Mouse (Mus musculus) large intestine, adult 2 months (tissue): Measurements from ENCODE around the gene Ctdsp2. TPM values are rescaled to one million over a fixed set of nuclear protein-coding genes. Genes with fewer than 3 reads are reported as not detected.
A peak's percentile ranks its signal among the peaks of the same experiment; 100 is the strongest.

Experiments used
- DNase-seq: peaks from one replicate; pipeline ENCODE4 v3.0.0-alpha.2; 2012; ENCODE audit warnings: low read depth, low spot score
- WGBS: fragments of 180-500 bp; shearing (Covaris S2); methylation state at CpG from one replicate; pipeline ENCODE4 v1.1.7; 2018; 5-methylcytosine and 5-hydroxymethylcytosine counted together
- polyA plus RNA-seq: library from polyadenylated mRNA; depleted of rRNA; stranded (reverse); fragments of >200 nt; gene quantifications from 2 replicates; pipeline ENCODE4 v1.2.3, GENCODE M21; 2012; rRNA removed

Gene Ctdsp2
- 123 TPM in 2 replicates for polyA plus RNA-seq

DNA sequence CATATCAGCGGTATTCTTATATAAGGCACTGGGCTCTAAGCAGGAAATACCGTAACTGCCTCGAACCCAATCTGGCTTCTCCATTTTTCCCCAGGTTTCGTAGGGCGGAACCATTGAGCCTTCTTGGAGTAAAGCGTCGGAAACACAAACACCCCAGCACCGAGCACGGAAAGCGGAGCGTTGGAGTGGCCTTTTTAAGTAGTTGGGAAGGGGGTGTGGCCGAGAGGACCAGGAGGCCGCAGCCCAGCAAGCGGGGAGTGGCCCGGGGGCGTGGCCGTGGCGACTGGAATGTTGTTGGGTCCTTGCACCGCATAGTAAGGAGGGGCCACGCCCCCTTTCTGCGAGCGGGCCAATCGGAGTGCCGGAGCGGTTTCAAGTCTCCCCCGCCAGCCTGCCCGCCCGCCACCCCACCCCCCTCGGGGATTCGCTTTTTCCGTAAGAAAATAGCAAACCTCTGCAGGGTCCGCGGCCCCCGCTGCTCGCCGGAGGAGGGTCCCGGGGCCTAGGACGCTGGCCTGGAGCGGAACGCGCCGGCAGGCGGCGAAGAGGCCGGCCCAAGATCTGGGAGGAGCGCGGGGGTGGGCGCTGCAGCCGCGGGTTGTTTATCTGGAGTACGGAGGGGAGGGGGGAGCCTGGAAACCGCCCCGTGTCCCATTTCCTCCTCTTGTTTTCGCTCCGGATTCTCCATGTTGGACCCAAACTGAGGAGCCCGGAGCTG is at the start of gene Ctdsp2:
Gene Ctdsp2 (plus strand): TSS at position 441 of the 718 bp plus-strand sequence.
- under 1% methylated on average over 54 of the region's 56 CpGs for WGBS
- DNase-seq: peak; percentile 99

DNA sequence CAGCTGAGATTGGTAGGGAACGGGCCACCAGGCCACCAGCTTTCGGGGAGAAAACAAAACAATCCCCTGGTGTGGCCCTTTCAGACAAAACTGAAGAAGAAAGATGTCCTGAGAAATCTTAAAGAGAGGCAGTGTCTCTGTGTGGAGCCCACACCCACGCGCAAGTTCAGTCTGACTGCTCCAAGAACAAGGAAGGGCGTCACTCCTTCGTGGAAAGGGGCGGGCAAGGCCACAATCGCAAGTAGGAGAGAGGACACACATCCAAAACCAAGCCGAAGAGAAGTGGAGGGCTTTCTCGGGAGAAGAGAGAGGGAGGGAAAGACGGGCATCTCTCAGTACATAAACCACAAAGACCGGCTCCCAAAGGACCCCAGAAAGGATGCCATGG is 49.7 kb upstream of the Ctdsp2 start:
- DNase-seq: no peak
- WGBS: 10% methylated on average over 12 of the region's 12 CpGs

DNA sequence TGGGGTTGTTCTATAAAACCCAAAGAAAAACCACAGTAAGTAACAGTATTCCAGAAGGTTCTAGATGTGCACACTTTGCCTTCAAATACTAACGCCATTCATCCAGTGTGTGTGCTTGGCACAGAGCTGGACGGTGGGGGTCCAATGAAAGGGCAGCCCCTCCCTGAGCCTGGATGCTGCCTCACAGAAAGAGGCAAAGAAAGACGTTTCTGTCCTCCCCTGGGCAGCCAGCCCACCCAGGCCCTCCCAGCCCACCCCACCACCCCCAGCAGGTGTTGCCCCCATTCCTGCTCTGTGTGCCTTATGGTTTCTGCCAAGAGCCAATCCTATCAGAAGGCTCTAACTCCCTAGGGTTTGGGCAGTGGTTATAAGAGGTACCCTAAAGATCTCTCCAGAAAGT is 49.0 kb upstream of the Ctdsp2 start:
- WGBS: 69% methylated on average over 3 of the region's 3 CpGs
- DNase-seq: no peak

DNA sequence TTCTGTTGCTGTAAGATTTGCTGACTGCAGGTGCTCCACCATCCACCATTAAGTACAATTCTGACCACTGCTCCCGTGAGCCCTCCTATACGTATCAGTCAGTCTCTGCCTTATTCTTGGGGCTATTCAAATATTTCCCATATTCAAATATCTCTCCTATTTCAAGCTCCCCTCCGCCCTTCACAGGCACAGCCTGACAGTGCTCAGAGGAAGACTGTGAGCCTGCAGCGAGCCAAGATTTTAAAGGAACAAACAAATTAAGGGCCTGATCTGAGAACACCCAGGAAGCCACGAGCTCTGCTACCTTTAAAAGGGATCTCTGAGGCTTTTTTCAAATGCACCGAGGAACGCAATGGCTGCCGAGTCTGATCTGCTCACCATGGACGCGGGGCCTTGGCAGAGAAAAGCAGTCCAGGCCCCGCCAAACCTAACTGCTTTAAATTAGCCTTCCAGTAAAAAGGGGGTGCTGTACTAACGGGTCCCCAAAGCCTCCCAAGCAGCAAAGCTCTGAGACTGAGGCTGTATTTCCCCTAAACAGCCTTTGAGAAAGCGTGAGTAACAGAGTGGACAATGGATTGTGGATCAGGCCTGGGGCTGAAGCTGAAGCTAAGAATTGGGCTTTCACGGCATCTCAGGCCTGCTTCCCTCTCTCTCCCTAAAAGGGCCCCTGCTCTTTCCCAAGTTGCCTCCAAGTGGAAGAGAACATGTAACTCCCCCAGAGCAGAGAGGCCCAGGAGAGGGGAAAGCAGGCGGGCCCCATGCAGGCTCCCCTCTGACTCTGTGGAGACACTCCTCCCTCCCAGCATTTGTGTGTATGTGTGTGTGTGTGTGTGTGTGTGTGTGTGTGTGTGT is 48.0 kb upstream of the Ctdsp2 start:
- WGBS: 55% methylated on average over 15 of the region's 15 CpGs
- DNase-seq: no peak

DNA sequence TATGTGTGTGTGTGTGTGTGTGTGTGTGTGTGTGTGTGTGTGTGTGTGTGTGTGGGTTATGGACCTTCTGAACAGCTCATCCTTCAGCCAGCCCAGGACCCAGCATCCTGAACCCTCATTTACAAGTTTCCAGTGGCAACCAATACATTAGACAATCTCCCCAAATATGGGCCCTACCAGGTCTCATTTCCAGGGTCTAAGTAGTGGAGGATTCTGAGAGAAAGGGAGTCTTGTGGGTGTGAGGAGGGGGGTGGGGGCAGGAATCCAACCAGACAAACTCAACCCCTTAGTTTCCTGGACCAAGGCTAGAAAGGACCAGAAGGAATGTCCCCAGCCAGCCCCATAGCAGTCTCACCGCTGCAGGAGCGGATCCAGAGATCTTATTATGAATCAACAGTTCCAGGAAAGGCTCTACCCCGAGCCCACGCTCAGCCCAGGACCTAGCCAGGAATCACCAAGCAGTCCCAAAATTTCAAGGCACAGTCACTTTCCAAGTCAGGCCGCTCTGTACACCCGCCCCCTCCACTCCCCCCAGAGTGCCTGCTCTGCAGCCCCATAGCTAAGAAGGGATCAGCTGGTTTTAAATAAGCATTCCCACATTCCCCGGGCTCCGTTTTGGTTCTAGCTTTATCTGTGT is 47.3 kb upstream of the Ctdsp2 start:
- no peak for DNase-seq
- 67% methylated on average over 8 of the region's 8 CpGs for WGBS

DNA sequence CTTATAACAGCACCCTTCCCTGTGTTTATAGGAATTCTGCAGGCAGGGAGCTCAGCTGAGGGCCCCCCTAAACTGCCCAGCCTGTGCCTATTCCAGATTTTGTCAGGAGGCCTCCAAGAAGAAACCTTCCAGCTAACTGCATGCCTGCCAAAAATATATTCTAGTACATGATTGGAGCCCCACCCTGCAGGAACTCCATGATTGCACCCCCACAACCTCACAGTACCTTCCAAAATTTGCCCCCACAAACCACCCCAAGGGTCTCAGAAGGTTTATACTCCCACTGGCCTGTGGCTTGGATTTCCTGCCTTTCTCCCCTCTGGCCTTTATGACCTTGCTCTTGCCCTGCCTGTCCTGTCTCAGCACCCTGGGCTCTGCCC is 46.8 kb upstream of the Ctdsp2 start:
- DNase-seq: no peak

DNA sequence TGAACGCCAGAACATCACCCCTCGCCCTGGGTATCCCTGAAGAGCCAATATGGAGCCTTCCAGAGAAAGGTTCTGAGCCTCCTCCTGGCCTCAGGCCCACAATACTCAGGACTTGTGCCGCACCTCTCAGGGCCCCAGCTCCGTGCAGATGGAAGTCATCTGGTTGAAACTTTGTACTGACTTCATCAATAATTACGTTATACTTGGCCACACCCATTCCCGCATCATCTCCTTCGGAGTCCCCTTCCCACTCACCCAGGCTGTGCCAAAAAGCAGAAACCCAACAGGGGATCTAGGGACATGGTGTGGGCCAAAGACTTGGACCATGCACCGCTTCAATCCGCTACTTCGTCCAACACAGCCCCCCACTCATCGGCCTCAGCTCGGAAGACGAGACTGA is 44.0 kb upstream of the Ctdsp2 start:
- DNase-seq: no peak
- 51% methylated on average over 13 of the region's 13 CpGs for WGBS

DNA sequence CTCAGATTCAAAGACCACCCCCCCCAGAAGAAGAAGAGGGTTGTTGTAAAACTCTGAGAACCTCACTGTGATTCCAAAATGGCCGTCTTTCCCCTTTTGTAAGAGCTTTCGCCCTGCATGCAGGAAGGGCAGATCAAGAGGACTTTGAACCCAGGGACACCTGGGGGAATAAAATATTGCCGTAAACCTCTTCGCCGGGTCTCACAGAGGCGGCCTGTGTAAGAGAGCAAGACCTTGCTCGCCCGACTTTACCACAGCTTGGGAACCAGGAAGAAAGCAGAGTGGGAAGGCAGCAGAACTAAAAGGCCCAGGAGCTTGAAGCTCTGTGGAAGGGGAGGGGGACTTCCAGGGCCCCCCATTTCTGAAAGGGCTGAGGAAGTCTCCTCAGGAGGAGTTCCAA is 43.4 kb upstream of the Ctdsp2 start:
- 36% methylated on average over 8 of the region's 8 CpGs for whole genome bisulfite sequencing
- peak; percentile 74 for DNase-seq

DNA sequence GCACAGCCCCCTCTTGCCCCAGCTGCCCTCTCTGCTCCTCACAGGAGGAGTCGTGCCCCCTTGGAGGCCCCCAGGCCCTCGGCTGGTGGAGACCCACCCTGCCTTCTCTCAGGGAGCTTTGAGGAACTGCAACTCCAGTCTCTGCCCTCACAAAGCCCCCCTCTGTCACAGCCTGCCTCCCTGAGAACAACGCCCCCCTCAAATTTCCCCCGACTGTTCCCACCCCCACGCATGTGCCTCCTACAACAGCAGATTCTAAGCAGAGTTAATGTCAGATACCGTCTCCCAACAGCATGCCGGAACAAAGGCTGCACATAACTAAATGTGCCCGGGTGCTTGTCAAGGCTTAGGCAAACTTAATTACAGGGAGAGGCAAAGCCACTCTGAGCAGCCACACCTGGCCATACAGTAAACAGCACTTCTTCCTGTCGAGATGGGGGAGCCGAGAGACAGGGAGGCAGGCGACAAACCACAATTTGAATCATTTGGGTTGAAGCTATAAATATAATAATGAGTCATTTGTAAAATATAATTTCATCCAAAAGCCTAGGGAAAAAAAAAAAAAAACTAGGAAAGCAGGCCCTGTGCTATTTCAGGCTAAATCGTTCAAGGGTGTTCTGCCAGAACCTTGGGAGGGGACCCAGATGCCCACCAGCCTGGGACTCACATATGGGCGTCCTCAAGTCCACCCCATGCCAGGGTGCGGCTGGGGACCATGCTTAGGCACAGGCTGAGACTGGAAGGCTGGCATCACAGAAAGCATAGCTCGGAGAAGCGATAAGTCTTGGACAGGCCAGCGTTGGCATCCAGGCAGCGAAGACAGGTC is 42.7 kb upstream of the Ctdsp2 start:
- 25% methylated on average over 18 of the region's 18 CpGs for WGBS
- DNase-seq: no peak

DNA sequence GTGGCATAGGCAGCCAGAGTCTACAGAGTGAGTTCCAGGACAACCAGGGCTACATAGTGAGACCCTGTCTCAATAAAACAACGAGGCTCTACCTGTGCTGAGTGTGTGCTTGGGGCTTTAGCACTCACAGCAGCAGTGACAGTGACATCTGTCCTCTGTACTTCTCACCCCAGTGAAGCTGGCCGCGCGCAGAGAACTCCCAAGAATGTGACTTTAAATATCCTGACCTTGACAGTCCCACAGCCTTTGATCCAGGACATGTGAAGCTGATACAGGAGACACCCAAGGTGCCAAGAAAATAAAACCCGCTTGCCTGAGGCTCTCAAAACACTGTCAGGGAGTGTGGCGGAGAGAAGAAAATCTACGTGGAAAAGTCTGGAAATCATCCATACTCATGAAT is 37.6 kb upstream of the Ctdsp2 start:
- DNase-seq: no peak
- WGBS: 67% methylated on average over 7 of the region's 7 CpGs

DNA sequence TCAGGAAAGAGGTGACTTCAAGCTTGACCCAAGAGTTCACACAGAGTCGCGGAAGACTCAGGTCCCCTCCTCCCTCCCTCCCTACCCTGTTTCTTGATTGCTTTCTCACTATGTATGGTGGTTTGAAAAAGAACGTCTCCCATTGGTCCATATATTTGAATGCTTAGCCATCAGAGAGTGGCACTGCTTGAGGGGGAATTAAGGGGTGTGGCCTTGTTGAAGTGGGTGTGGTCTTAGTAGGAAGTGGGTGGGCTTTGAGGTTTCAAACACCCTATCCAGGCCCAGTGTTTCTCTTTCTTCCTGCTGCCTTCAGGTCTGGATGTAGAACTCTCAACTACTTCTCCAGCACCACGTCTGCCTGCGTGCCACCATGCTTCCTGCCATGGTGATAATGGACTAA is 33.0 kb upstream of the Ctdsp2 start:
- 95% methylated on average over 5 of the region's 5 CpGs for WGBS
- no peak for DNase-seq

DNA sequence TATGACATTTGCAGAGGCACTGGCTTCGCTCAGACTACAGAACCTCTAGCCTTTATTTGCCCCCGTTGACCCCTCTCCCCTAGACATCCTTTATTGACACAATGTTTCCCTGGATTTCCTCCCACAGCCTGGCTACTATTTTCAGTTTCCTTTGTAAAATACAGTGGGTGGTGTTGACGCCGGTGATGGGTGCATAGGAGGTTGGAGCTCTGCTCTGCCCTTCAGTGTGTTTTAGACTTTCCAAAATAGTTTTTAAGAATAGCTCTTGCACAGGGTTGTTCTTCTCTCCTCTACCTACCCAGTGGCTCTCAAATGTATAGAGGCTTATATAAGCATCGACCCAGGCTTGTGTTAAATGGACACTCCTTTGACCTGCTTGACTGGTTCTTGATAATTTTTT is 28.7 kb upstream of the Ctdsp2 start:
- DNase-seq: no peak
- 37% methylated on average over 5 of the region's 5 CpGs for WGBS

DNA sequence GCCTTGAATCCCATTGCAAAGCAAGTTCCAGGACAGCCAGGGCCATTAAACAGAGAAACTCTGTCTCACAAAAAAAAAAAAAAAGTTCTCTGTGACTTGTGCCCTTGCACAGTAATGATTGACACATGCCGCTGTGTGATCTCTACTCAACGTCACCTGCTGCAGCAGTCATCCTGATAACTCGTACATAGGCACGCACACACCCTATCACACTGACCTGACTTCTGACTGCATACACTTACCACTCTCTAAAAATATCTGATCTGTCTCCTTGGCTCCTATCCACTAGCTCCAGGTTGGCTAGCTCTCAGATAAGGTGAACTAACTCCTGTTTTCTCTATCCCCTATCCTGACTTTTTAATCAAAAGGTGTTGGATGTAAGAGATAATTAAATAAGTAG is 27.9 kb upstream of the Ctdsp2 start:
- WGBS: 36% methylated on average over 4 of the region's 4 CpGs
- DNase-seq: no peak

DNA sequence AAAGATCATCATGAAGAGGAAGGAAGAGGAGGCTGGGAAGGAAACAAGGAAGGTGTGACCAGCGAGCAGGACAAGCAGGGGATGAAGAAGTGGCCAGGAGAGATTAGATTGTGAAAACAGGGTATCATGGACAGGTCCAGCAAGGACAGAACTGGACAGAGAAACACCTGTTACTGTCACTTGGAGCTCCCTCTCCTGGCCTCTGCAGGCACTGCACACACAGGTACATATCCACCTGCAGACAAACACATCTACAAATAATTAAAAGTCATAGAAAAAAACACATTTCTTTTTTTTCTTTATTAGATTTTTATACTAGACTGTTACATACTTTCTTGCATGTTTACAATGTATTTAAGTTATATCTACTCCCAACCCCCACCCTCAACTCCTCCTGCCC is 26.1 kb upstream of the Ctdsp2 start:
- no peak for DNase-seq
- WGBS: 100% methylated on average over 1 of the region's 1 CpGs

DNA sequence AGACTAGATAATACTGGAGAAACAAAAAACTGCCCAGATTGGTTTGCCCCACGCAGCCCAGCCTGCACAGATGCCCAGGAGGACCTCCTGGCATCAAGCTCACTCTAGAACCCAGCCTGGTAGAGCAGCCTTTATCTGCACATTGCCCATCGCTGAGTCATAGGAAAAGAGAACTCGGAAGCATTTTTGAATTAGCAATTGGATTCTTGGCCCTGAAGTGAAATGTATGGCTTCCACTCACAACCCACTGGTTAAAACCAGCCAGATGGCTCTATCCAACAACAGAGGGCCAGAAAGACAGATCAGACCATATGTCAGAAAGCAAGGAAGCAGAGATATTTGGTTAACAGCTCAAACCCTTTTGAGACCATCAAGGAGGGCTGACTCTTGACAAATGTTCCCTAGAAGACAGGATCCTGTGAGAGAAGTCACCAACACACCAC is 25.5 kb upstream of the Ctdsp2 start:
- DNase-seq: no peak
- 71% methylated on average over 3 of the region's 3 CpGs for WGBS

DNA sequence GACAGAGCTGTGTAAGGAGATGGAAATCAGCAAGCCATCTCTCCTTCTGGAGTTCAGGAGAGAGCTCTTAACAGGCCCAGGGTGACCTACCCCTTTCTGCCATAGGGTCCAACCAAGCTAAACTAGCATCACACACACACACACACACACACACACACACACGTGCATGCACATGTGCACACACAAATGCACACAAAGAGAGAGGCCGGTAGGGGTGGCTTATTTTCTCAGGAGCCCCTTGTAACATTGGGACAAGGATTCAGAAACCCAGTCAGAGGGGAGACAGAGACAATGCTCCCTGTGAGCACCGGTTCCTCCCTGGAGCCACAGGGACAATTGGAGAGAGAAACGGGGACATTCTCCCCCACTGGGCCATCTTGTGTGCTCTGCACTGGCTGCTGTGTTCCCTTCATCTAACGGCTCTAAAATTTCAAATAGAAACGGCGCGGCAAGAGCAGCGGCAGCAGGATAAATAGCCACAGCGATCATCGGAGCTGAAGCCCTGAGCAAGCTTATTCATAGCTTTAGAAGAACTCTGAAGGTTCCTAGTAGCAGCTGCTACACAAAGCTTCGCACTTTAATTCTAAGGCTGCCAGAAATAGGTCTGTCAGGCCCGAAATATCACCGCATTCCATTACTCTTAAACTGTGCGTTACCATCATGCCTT is 21.7 kb upstream of the Ctdsp2 start:
- 68% methylated on average over 15 of the region's 15 CpGs for WGBS
- no peak for DNase-seq

DNA sequence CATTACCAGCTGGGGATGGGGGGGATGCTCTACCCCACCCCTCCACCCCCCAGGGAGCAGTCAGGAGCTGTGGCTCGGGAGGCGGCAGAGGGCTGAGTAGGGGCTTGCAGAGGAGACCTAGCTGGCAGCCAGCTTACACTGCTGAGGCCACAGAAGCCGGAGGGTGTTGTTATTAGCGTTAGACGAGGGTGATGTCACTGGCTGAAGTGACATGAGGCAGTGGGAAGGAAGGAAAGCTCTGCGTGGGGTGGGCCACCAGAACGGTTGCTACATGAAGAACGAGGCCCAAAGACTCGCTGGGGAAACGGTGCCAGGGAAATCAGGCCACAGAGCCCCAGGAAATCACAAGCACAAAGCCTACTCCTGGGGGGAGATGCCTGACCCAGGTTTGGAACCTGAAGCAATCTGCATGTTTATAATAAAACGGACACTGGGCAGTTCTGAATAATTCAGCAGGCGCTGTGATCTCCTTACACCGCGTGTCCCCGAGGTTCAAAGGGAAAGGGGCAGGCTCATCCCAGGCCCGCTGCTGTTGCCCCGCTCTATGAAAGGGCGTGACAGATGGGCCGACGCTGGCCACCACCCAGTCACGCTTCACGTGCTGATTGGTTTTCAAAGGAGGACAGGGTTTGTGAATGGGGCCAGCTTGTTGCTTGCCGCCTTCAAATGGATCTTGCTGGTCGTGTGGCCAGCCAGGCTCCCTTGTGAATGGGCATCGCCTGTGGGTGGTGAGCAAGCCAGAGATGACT is 21.0 kb upstream of the Ctdsp2 start:
- 15% methylated on average over 25 of the region's 25 CpGs for WGBS
- DNase-seq: no peak

DNA sequence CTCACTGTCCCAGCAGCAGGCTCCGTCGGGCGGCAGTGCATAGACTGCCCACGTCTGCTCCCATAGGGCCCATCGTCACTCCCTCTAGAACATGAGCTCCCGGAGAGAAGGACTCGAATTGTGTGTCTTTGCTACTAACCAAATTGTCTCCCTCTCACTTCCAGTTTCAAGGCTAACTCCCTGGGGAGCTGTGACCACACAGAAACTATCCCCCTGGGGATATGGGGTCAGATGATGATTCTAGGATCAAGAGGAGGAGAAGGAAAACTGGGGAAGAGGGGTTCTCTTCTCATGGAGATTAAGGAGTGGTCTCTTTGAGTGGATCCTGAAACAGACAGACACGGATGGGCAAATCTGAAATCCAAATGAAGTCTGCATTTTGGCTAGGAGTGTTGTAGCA is 18.0 kb upstream of the Ctdsp2 start:
- WGBS: 76% methylated on average over 8 of the region's 8 CpGs
- no peak for DNase-seq

DNA sequence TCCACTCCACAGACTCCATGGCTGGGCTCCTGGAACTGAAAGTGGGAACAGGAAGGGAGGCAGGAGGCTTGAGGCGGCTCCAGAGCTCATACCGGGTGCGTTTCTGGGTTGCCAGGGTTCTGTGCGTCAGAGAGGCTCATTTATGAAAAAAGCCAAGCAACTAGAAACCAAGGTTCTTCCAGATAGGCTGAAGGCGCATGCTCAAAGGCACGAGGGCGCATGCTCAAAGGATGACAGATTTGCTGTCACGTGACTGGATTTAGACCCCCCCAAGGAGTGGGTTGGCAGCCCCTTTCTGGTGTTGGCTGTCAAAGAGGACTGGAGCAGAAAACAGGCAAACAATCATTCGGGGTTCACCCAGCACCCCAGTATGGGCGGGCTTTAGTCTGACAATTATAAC is 16.8 kb upstream of the Ctdsp2 start:
- no peak for DNase-seq
- 76% methylated on average over 10 of the region's 10 CpGs for WGBS
